Mouse (Mus musculus): ENCODE data around the gene Plscr3.

Gene Plscr3

DNA sequence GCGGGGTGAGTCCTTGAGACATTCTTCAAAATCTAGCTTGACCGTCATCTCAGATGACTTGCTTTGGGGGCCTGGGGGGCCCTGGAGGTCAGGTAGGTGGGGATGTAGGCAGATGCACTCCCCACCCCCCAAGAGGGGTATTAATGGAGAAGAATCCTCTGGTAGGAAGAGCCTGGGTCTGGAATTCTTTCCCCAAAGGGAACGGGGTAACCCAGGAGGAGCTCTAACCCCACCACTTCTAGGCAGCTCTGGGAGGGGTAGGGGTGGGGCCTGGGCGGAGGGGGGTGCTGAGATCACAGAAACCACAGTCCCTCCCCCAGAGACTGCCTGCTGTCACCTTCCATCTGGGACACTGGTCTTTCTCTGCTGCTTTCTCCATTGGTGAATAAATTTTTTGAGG is 49.1 kb downstream of the Plscr3 start, which contains the start of gene Acap1:
Gene Acap1 (minus strand): TSS at position 249 of the 400 bp plus-strand sequence.
- peak; percentile 51 for DNase-seq (ENCODE audit: low spot score)

- no peak for DNase-seq (ENCODE audit: low spot score)
Observed at GRCm38 (mm10) chr11:69899870-69900269, 53.7 kb downstream of the Plscr3 start.

- DNase-seq (ENCODE audit: low spot score) = peak; percentile 92
Observed at GRCm38 (mm10) chr11:69900471-69901405, 54.6 kb downstream of the Plscr3 start, which contains the start of the genes 2810408A11Rik and Neurl4. Gene 2810408A11Rik (minus strand): TSS chr11:69900987. Gene Neurl4 (plus strand): TSS chr11:69901072.

GRCm38 (mm10) chr11:69901406-69901846 is 55.2 kb downstream of the Plscr3 start:
- DNase-seq (ENCODE audit: low spot score) = peak; percentile 88

Data from T-cell, adult 2 months (primary cell).